Comparison of ENCODE assay signal across 27 mouse cellular contexts in genomic region chr17:10268468-10268867, GRCm38 (mm10). TPM values are rescaled to one million over a fixed set of nuclear protein-coding genes. Genes with fewer than 3 reads are reported as not detected.
A peak's percentile ranks its signal among the peaks of the same experiment; 100 is the strongest.
DNase-seq lines count a peak whose midpoint lies in the region; ATAC-seq lines count a peak whose summit lies in the region.
"Had no signal": no experiment of that assay in that cellular context is flagged by ENCODE, and none has a peak within 500 bp of the region (broad histone marks: within the 10 kb centered on the region; RNA-seq: fewer than 3 reads in every experiment).

No protein-coding gene starts in this region.

- no peak overlapping the region for H3K4me2 ChIP-seq in embryonic facial prominence, embryonic 14.5 days (ENCODE audit: low read depth, low read length)
- H3K4me2 ChIP-seq in hindbrain, embryonic 13.5 days, result no peak overlapping the region
- no peak overlapping the region for H3K4me2 ChIP-seq in hindbrain, embryonic 12.5 days (replicated peaks)
- H3K4me2 ChIP-seq in midbrain, embryonic 14.5 days (ENCODE audit: low read length), result no peak overlapping the region
- H3K4me2 ChIP-seq: embryonic facial prominence, embryonic 13.5 days; hindbrain, embryonic 14.5 days; limb, embryonic 15.5 days; liver, embryonic 13.5 days; midbrain, embryonic 15.5 days; stomach, embryonic 15.5 days had no signal

- ATAC-seq in embryonic facial prominence, embryonic 14.5 days (ENCODE audit: low read depth), result peak; percentile 41; the same call in 1 of the 2 replicates
- ATAC-seq in hindbrain, embryonic 13.5 days (ENCODE audit: low FRiP score), result no peak
- ATAC-seq in hindbrain, embryonic 12.5 days (ENCODE audit: low FRiP score), result no peak
- no peak for ATAC-seq in midbrain, embryonic 14.5 days (ENCODE audit: low FRiP score, low TSS enrichment)
- ATAC-seq: forebrain, embryonic 16.5 days; inflammation-experienced regulatory T-cells, adult 6 months; midbrain, embryonic 15.5 days had no signal

- DNase-seq in adrenal gland, adult (ENCODE audit: inconsistent age in 2 of 2, low spot score in 1 of 2), result peak; percentile 31 to 68
- no peak for DNase-seq in adrenal gland, postnatal 4 days (ENCODE audit: low spot score in 2 of 2)
- DNase-seq in embryonic facial prominence, embryonic 14.5 days (ENCODE audit: low spot score), result no peak
- no peak for DNase-seq in embryonic facial prominence, embryonic 10.5 days (ENCODE audit: low spot score)
- no peak for DNase-seq in midbrain, embryonic 14.5 days
- DNase-seq: cerebellum, adult 8-10 months; cerebellum, postnatal 25 days; heart, postnatal 14 days; kidney, adult 11 months; kidney, postnatal 14 days; layer of hippocampus, adult 9-11 months; liver, embryonic 13.5 days; lung, adult 18-20 months; lung, postnatal 14 days; right cerebral cortex, postnatal 25 days had no signal

- no peaks in the 10 kb centered on the region for H3K27me3 ChIP-seq in embryonic facial prominence, embryonic 14.5 days (replicated peaks; ENCODE audit: control insufficient read depth, insufficient read depth, low read length)
- H3K27me3 ChIP-seq in embryonic facial prominence, embryonic 10.5 days (replicated peaks; ENCODE audit: low read depth, poor library complexity, severe bottlenecking), result no peaks in the 10 kb centered on the region
- no peaks in the 10 kb centered on the region for H3K27me3 ChIP-seq in hindbrain, embryonic 13.5 days
- no peaks in the 10 kb centered on the region for H3K27me3 ChIP-seq in hindbrain, embryonic 12.5 days
- H3K27me3 ChIP-seq in midbrain, embryonic 14.5 days (ENCODE audit: control insufficient read depth, insufficient read depth, low read length), result no peaks in the 10 kb centered on the region
- H3K27me3 ChIP-seq: embryonic facial prominence, embryonic 13.5 days; limb, embryonic 15.5 days; liver, embryonic 13.5 days; midbrain, embryonic 15.5 days; stomach, embryonic 15.5 days had no signal

- no peaks in the 10 kb centered on the region for H3K4me1 ChIP-seq in embryonic facial prominence, embryonic 14.5 days (ENCODE audit: control insufficient read depth, insufficient read depth, low read length)
- H3K4me1 ChIP-seq in embryonic facial prominence, embryonic 10.5 days, result peaks cover 13% of the 10 kb centered on the region; the same call in 1 of the 2 replicates
- H3K4me1 ChIP-seq in hindbrain, embryonic 13.5 days (replicated peaks), result peaks cover 4% of the 10 kb centered on the region
- peaks cover 8% of the 10 kb centered on the region for H3K4me1 ChIP-seq in hindbrain, embryonic 12.5 days
- no peaks in the 10 kb centered on the region for H3K4me1 ChIP-seq in midbrain, embryonic 14.5 days (ENCODE audit: control insufficient read depth, insufficient read depth, low read length)
- H3K4me1 ChIP-seq: embryonic facial prominence, embryonic 13.5 days; limb, embryonic 10.5 days; liver, embryonic 13.5 days; midbrain, embryonic 15.5 days; stomach, embryonic 15.5 days had no signal

- H3K9ac ChIP-seq in embryonic facial prominence, embryonic 14.5 days (ENCODE audit: low read depth, low read length), result no peak overlapping the region
- no peak overlapping the region for H3K9ac ChIP-seq in hindbrain, embryonic 13.5 days
- H3K9ac ChIP-seq in hindbrain, embryonic 12.5 days, result no peak overlapping the region
- H3K9ac ChIP-seq in midbrain, embryonic 14.5 days (replicated peaks; ENCODE audit: low read length), result no peak overlapping the region
- H3K9ac ChIP-seq: embryonic facial prominence, embryonic 13.5 days; hindbrain, embryonic 14.5 days; limb, embryonic 15.5 days; liver, embryonic 13.5 days; midbrain, embryonic 15.5 days; stomach, embryonic 15.5 days had no signal

- no peak overlapping the region for H3K4me3 ChIP-seq in embryonic facial prominence, embryonic 14.5 days (ENCODE audit: low read depth, low read length)
- no peak overlapping the region for H3K4me3 ChIP-seq in embryonic facial prominence, embryonic 10.5 days
- H3K4me3 ChIP-seq in hindbrain, embryonic 13.5 days, result no peak overlapping the region
- no peak overlapping the region for H3K4me3 ChIP-seq in hindbrain, embryonic 12.5 days
- H3K4me3 ChIP-seq in midbrain, embryonic 14.5 days (replicated peaks; ENCODE audit: low read depth, low read length), result no peak overlapping the region
- H3K4me3 ChIP-seq: embryonic facial prominence, embryonic 13.5 days; erythroblast, embryonic 14.5 days; heart, embryonic 10.5 days; limb, embryonic 10.5 days; limb, embryonic 15.5 days; liver, embryonic 13.5 days; midbrain, embryonic 15.5 days; stomach, embryonic 15.5 days had no signal

- WGBS in embryonic facial prominence, embryonic 14.5 days, result 86% methylated on average over 1 of the region's 1 CpGs
- 80% methylated on average over 1 of the region's 1 CpGs for WGBS in embryonic facial prominence, embryonic 10.5 days
- WGBS in hindbrain, embryonic 13.5 days, result 82% methylated on average over 1 of the region's 1 CpGs
- WGBS in hindbrain, embryonic 12.5 days, result 74% methylated on average over 1 of the region's 1 CpGs
- 74% methylated on average over 1 of the region's 1 CpGs for whole genome bisulfite sequencing in midbrain, embryonic 14.5 days

- no peaks in the 10 kb centered on the region for H3K9me3 ChIP-seq in embryonic facial prominence, embryonic 14.5 days (ENCODE audit: control insufficient read depth, low read length)
- no peaks in the 10 kb centered on the region for H3K9me3 ChIP-seq in embryonic facial prominence, embryonic 10.5 days
- no peaks in the 10 kb centered on the region for H3K9me3 ChIP-seq in hindbrain, embryonic 13.5 days
- H3K9me3 ChIP-seq in hindbrain, embryonic 12.5 days (replicated peaks), result no peaks in the 10 kb centered on the region
- no peaks in the 10 kb centered on the region for H3K9me3 ChIP-seq in midbrain, embryonic 14.5 days (ENCODE audit: control insufficient read depth, low read length)
- H3K9me3 ChIP-seq: embryonic facial prominence, embryonic 13.5 days; heart, embryonic 10.5 days; limb, embryonic 10.5 days; limb, embryonic 15.5 days; liver, embryonic 13.5 days; midbrain, embryonic 15.5 days; stomach, embryonic 15.5 days had no signal

- H3K27ac ChIP-seq in embryonic facial prominence, embryonic 14.5 days (replicated peaks; ENCODE audit: low read depth, low read length), result no peak overlapping the region
- H3K27ac ChIP-seq in embryonic facial prominence, embryonic 10.5 days (replicated peaks), result no peak overlapping the region
- 0 out of 2 replicates have a peak overlapping the region, but pooled peaks have one; percentile 4 for H3K27ac ChIP-seq in hindbrain, embryonic 13.5 days
- no peak overlapping the region for H3K27ac ChIP-seq in hindbrain, embryonic 12.5 days
- no peak overlapping the region for H3K27ac ChIP-seq in midbrain, embryonic 14.5 days (replicated peaks; ENCODE audit: low read depth, low read length)
- H3K27ac ChIP-seq: embryonic facial prominence, embryonic 13.5 days; heart, embryonic 10.5 days; hindbrain, embryonic 14.5 days; limb, embryonic 10.5 days; limb, embryonic 15.5 days; liver, embryonic 13.5 days; midbrain, embryonic 15.5 days; stomach, embryonic 15.5 days had no signal

- peaks cover 6% of the 10 kb centered on the region for H3K36me3 ChIP-seq in embryonic facial prominence, embryonic 14.5 days (ENCODE audit: control insufficient read depth, insufficient read depth, low read length)
- peaks cover 18% of the 10 kb centered on the region for H3K36me3 ChIP-seq in embryonic facial prominence, embryonic 10.5 days (replicated peaks)
- no peaks in the 10 kb centered on the region; the same call in 1 of the 2 replicates for H3K36me3 ChIP-seq in hindbrain, embryonic 13.5 days
- no peaks in the 10 kb centered on the region for H3K36me3 ChIP-seq in hindbrain, embryonic 12.5 days
- peaks cover 1% of the 10 kb centered on the region; the same call in 1 of the 2 replicates for H3K36me3 ChIP-seq in midbrain, embryonic 14.5 days (ENCODE audit: control insufficient read depth, insufficient read depth, low read length)
- H3K36me3 ChIP-seq: midbrain, embryonic 15.5 days; stomach, embryonic 15.5 days had no signal

RNA-seq across cellular contexts. Expression of gene Qk, which starts 51.2 kb away (rescaled TPM):
- total RNA-seq in adrenal gland, postnatal 4 days (2021), result 100 to 1,000 TPM; 233 to 246 TPM
- polyA plus RNA-seq in embryonic facial prominence, embryonic 14.5 days (2014; fragmentation: Nextera tagmentation; extraction: Ambion mirVana), result 42.8 and 46.5 TPM in 2 replicates
- polyA plus RNA-seq in embryonic facial prominence, embryonic 10.5 days (2016; fragmentation: Nextera tagmentation; extraction: Ambion mirVana), result 33.3 and 33.5 TPM in 2 replicates
- polyA plus RNA-seq in hindbrain, embryonic 13.5 days (2015; fragmentation: Nextera tagmentation; extraction: Ambion mirVana), result 47.6 and 52.5 TPM in 2 replicates
- polyA plus RNA-seq in hindbrain, embryonic 12.5 days (2016; fragmentation: Nextera tagmentation; extraction: Ambion mirVana), result 46.8 and 52.4 TPM in 2 replicates
- polyA plus RNA-seq in midbrain, embryonic 14.5 days (2014; fragmentation: Nextera tagmentation; extraction: Ambion mirVana), result 52.9 and 62.8 TPM in 2 replicates

Comparison
In these comparisons a context has a peak if more than half of its experiments do, and no peak if none do; other contexts are left out.
1. DNase-seq: peak in adrenal gland, adult (2 of 2); none in adrenal gland, postnatal 4 days (0 of 2), embryonic facial prominence, embryonic 14.5 days (single experiment), embryonic facial prominence, embryonic 10.5 days (single experiment) and midbrain, embryonic 14.5 days (single experiment).